Mouse (Mus musculus) liver, embryonic 14.5 days (tissue): ENCODE results near the gene Ebf4.

Experiments
- CTCF ChIP-seq: IDR thresholded peaks from 2 replicates; pipeline ENCODE4 v1.5.1; 2016; ENCODE audit warnings: antibody characterized with exemption, low read depth, control low read depth
- EP300 ChIP-seq: IDR thresholded peaks from 2 replicates; pipeline ENCODE4 v1.6.1; 2016; ENCODE audit warnings: antibody characterized with exemption, low read depth

DNA sequence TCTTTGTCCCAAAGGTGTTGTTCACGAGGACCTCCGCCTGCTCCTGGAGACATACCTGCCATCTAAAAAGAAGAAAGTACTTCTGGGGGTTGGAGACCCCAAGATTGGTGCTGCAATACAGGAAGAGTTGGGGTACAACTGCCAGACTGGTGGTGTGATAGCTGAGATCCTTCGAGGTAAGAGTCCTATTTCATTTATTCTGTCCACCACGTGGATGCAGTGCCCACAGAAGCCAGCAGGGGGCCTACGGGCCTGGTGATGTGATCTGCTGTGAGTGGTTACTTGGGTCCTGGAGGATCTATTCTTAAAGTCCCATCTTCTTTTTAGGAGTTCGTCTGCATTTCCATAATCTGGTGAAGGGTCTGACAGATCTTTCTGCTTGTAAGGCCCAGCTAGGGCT, 19.3 kb upstream of the Ebf4 start:
- TF ChIP-seq CTCF: peak; percentile 95
- TF ChIP-seq EP300: no peak
